Mouse (Mus musculus) layer of hippocampus, adult 18-20 months (tissue): ENCODE measurements around the gene Srrm3. TPM values are rescaled to one million over a fixed set of nuclear protein-coding genes. Genes with fewer than 3 reads are reported as not detected.

ENCODE experiments used
- DNase-seq, 2 experiments: peaks; one replicate each; pipeline ENCODE4 v3.0.0; 2022; ENCODE audit warnings: low spot score in 2 of 2
- total RNA-seq, 2 experiments: library from RNA; stranded (reverse); gene quantifications; 2 replicates each; pipeline ENCODE4 v1.2.3; 2021

The Srrm3 gene
- total RNA-seq, 2 experiments from 2014 or later = 75.2 to 77.7 TPM

DNA sequence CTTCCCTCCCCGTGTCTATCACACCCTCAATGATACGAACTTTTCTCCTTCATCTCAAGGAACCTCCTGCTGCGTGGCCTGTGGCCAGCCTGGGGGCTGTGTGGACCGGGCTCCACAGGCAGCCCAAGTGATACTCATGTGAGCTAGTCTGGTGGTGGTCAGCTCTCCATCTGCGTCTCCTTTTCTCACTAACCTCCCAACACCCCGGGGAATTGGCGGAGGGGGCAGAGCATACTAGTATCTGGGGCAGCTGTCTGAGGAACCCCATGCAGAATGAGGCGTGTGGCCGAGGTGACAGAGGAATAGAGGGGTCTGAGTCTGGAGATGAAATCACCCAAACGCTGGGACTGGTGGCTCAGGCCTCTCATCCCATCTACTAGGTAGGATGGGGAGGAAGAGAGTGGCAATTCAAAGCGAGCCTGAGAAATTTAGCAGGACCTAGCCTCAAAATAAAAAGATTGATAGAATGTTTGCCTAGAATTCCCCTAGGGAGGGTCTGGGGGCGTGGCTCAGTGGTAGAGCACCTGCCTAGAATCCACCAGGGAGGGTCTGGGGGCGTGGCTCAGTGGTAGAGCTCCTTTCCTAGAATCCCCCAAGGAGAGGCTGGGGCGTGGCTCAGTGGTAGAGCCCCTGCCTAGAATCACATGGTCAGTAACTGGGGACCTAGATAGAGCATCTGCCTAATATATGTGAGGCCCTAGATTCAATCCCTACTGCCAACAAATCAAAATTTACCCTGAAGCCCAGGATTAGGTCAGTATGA is 63.2 kb downstream of the Srrm3 start:
- no peak for DNase-seq

DNA sequence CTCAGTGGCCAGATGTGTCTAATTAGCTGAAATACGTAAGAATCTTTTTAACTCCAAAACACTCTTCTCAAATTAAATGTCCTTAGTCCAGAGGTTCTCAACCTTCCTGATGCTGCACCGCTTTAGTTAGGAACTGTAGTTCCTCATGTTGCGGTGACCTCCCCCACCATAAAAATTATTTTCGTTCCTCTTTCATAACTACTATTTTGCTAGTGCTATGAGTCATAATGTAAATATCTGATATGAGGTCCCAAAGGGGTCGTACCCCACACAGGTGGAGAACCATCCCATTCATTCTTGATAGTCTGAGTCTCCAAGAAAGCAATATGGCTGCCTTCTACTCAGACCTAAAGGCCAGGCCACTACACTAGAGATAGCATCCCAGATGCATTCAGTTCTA is 63.8 kb downstream of the Srrm3 start:
- DNase-seq = no peak

- DNase-seq = no peak
These were observed 66.3 kb downstream of the Srrm3 start for GRCm38 (mm10) chr5:135872996-135873395.

DNA sequence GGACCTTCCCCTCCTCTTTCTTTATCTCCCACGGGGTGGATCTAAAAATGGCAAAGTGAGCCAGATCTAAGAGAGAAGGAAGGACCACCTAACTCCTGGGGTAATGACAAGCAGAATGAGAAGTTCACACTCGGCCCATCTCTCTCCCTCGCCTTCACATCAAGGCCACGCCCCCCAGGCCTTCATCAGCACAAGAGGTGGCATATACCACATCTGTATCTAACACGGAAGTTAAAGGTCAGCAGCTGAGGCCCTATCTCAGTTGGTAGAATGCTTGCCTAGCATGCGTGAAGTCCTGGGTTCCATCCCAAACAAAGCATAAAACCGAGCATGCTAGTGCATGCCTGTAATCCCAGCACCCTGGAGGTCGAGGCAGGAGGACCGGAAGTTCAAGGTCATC is 67.1 kb downstream of the Srrm3 start:
- no peak for DNase-seq

DNA sequence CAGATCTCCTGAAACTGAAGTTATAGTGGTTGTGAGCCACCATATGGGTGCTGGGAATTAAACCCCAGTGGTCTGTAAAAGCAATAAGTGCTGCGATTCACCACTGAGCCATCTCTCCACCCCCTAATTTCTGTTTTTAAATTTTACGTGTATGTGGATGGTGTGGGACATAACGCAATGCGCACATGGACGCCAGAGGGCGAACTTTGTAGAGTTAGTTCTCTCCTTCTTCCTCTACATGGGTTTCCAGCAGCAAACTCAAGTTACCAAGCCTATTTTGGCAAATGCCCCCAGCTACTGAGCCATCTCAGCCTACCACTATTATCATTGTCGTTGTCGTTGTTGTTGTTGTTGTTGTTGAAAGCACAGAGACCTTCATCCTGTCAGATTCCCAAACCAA is 70.5 kb downstream of the Srrm3 start:
- DNase-seq = peak; percentile 38 to 74

- peak in 1 of 2 experiments; percentile 57 for DNase-seq
These were observed 71.1 kb downstream of the Srrm3 start for GRCm38 (mm10) chr5:135877831-135878231.

- peak in 1 of 2 experiments; percentile 56 for DNase-seq
These were observed 72.9 kb downstream of the Srrm3 start for GRCm38 (mm10) chr5:135879449-135880158.

DNA sequence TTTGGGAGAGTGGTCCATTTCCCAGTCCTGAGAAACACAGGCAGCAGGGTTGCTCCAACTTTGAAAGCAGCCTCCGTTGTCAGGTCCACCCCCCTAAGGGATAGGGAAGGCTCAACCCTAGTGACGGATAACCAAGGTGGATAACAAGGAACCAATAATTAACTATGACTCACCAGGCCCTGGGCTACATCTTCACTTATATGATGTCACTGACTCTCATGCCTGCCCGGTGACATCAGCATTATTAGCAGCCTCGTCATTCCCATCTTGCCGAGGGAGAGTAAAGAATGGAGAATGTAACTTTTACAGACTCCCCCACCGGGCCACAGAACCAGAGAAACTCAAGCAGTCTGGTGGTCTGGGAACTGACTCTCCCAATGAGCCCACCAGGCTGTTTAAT is 78.0 kb downstream of the Srrm3 start:
- no peak for DNase-seq

GRCm38 (mm10) chr5:135887675-135888102 is 81.0 kb downstream of the Srrm3 start, which contains the start of gene Hspb1:
Gene Hspb1 (plus strand): TSS chr5:135887919.
- no peak for DNase-seq

GRCm38 (mm10) chr5:135888405-135889215 is 81.9 kb downstream of the Srrm3 start:
- no peak for DNase-seq

DNA sequence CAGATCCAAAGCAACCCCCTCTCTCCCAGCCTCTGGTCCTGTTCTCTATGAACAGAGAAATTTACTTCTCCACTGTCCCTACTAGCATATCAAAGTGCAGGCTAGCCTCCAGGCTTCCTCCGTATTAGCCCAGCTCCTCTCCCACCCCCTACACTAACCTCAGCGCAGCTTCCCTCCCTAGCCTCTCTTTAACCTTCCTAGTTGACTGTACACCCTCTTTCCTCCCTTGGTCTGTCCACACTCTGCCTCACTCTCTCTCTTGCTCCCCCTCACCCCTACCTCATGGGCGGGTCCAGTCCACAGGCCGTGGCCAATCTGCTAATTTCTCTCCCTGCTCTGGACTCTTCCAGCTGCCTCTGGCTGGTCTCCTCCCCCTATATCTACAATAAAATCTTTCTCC is 83.6 kb downstream of the Srrm3 start:
- DNase-seq = no peak

DNA sequence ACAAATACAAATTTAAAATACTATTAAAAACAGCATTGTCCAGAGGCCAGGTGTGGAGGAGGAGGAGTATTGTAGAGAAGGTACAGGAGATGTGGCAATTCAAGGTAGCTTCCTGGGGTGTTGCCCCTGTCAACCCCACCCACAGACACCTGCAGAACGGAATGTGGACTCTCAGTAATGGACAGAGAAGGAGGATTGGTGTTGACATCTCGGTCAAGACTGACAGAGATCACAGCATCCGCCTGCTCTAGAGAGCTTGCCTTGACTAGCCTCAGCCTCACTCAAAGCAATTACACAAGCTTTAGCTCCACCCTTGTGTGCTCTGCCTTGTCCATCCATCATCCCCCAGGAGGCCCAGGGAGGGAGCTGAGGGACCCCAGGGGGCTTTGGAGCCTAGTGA is 84.2 kb downstream of the Srrm3 start:
- no peak for DNase-seq

DNA sequence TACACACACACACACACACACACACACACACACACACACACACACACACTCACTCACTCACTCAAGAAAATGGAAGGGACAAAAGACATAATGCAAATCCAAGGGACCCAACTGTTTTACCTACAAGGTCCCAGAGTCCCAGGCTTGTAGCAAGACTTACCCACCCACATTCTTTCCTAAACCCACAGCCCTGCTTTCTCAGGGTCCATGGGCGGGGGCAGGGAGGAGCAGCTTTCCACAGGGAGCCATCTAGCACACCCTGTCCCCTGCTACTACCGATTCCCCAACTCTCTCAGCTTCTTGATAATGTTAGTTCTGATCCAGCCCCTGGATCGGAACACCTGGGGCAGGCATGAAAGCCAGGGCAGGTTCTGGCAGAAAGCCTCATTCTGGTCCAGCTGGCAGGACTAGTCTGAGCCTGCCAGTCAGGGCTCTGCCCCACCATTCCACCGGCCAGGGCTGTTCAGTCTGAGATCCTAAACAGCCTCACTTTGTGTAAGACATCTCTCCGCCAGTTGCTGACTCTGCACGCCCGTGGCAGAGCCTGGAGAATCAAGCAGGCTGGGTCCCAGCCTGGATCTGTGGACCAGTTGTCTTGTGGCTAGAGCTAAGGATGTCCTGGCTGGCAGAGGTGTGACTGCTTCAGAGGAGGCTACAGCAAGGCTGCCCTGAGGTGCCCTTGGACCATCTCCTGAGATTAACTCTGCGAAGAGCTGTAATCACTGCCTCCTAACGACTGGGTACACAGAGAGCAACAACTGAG is 86.1 kb downstream of the Srrm3 start:
- no peak for DNase-seq

- no peak for DNase-seq
These were observed 88.3 kb downstream of the Srrm3 start for GRCm38 (mm10) chr5:135894958-135895357.

DNA sequence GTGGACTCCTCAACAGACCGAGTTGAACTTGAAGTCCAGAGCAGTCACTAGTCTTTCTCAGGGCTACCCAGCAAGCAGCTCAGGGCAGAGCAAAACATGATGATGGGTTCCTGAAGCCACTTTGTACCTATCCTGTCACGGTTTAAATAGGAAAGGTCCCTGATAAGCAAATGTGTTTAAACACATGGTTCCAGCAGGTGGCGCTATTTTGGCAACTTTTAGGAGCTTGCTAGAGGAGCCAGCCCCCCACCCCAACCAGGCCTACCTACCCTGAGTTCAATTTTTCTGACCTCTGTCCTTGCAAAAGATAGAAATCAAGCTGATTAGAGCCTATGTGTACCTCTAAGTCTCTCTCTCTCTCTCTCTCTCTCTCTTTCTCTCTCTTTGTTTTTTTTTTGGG is 91.3 kb downstream of the Srrm3 start:
- DNase-seq = peak in 1 of 2 experiments; percentile 71

- no peak for DNase-seq
These were observed 92.3 kb downstream of the Srrm3 start for GRCm38 (mm10) chr5:135898995-135899394.

DNA sequence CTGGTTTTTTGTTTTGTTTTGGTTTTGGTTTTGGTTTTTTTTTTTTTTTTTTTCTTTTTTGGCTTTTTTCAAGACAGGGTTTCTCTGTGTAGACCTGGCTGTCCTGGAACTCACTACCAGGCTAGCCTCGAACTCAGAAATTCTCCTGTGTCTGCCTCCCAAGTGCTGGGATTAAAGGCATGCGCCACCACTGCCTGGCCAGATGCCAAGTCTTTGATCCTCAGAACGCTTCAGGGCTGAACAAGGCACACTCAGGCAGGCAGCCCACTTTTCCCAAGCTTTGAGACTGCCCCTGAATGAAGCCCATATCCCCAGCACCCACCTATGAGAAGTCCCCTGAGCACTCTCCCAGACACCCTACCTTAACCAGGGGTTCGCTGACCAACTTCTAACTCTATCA is 93.1 kb downstream of the Srrm3 start:
- DNase-seq = no peak

GRCm38 (mm10) chr5:135900701-135901100 is 94.0 kb downstream of the Srrm3 start:
- DNase-seq = no peak

GRCm38 (mm10) chr5:135901354-135902095 is 94.8 kb downstream of the Srrm3 start:
- no peak for DNase-seq

- no peak for DNase-seq
These were observed 96.4 kb downstream of the Srrm3 start for GRCm38 (mm10) chr5:135903058-135903457.
